Mouse (Mus musculus) forebrain, embryonic 11.5 days (tissue): ENCODE measurements around the gene Cyct. TPM values are rescaled to one million over a fixed set of nuclear protein-coding genes. Genes with fewer than 3 reads are reported as not detected.

Experiments used
- ATAC-seq: fragments of 200-750 bp; cut with Nextera tagmentation; replicated peaks from 2 replicates; pipeline ENCODE4 v1.8.0; 2017; ENCODE audit warnings: moderate TSS enrichment; ENCODE audit not compliant: low FRiP score
- DNase-seq: peaks from one replicate; pipeline ENCODE4 v3.0.0-alpha.2; 2017; ENCODE audit warnings: low spot score
- H3K27ac ChIP-seq: fragments of 300-500 bp; sonication (generic); 2 replicates; pipeline ENCODE4 v1.5.1; 2014; ENCODE audit warnings: low read depth, low read length
- H3K27me3 ChIP-seq: fragments of 300-500 bp; sonication (generic); 2 replicates; pipeline ENCODE4 v1.6.1; 2014; ENCODE audit warnings: mild to moderate bottlenecking, low read length, mixed read lengths; ENCODE audit not compliant: control insufficient read depth, insufficient read depth
- H3K36me3 ChIP-seq: fragments of 300-500 bp; sonication (generic); 2 replicates; pipeline ENCODE4 v1.6.1; 2014; ENCODE audit warnings: mild to moderate bottlenecking, low read length, moderate library complexity, mixed read lengths; ENCODE audit not compliant: control insufficient read depth, insufficient read depth
- H3K4me1 ChIP-seq: fragments of 300-500 bp; sonication (generic); replicated peaks from 2 replicates; pipeline ENCODE4 v1.6.1; 2014; ENCODE audit warnings: low read length, mixed read lengths; ENCODE audit not compliant: control insufficient read depth, insufficient read depth
- H3K4me2 ChIP-seq: fragments of 300-500 bp; sonication (generic); 2 replicates; pipeline ENCODE4 v1.6.1; 2014; ENCODE audit warnings: low read depth, mild to moderate bottlenecking, low read length, moderate library complexity, mixed read lengths; ENCODE audit not compliant: severe bottlenecking
- H3K4me3 ChIP-seq: fragments of 300-500 bp; sonication (generic); 2 replicates; pipeline ENCODE4 v1.5.1; 2014; ENCODE audit warnings: low read depth, low read length
- H3K9ac ChIP-seq: fragments of 300-500 bp; sonication (generic); 2 replicates; pipeline ENCODE4 v1.6.1; 2014; ENCODE audit warnings: low read length
- H3K9me3 ChIP-seq: fragments of 300-500 bp; sonication (generic); 2 replicates; pipeline ENCODE4 v1.6.1; 2016; ENCODE audit warnings: low read length, mixed read lengths; ENCODE audit not compliant: control insufficient read depth
- WGBS: fragments of 180-500 bp; shearing (Covaris S2); extraction: QIAGEN DNeasy Blood & Tissue Kit; methylation state at CpG from one replicate; pipeline ENCODE4 v1.1.7; 2014; 5-methylcytosine and 5-hydroxymethylcytosine counted together
- polyA plus RNA-seq: library from polyadenylated mRNA; unstranded; fragments of >200 nt; fragmentation: Nextera tagmentation; extraction: Ambion mirVana; gene quantifications from 2 replicates; pipeline ENCODE4 v1.2.1, GENCODE M21; 2014

Cyct gene
- polyA plus RNA-seq, 1 experiment from 2014 or later = not detected

GRCm38 (mm10) chr2:76362111-76362510 is 1.9 kb upstream of the Cyct start:
- Histone ChIP-seq H3K27me3 (no peaks in the 10 kb centered on the region), H3K9ac (no peak overlapping the region), H3K36me3 (no peaks in the 10 kb centered on the region), H3K27ac (no peak overlapping the region), H3K4me1 (no peaks in the 10 kb centered on the region), H3K9me3 (no peaks in the 10 kb centered on the region), H3K4me3 (no peak overlapping the region), H3K4me2 (no peak overlapping the region)
- ATAC-seq = no peak
- no peak for DNase-seq
- 64% methylated on average over 2 of the region's 2 CpGs for WGBS

GRCm38 (mm10) chr2:76347839-76348238 is 12.4 kb downstream of the Cyct start:
- no peaks in the 10 kb centered on the region for H3K4me1 ChIP-seq
- H3K4me2 ChIP-seq = no peak overlapping the region
- no peak for DNase-seq
- no peaks in the 10 kb centered on the region for H3K27me3 ChIP-seq
- no peak overlapping the region for H3K4me3 ChIP-seq
- no peaks in the 10 kb centered on the region for H3K9me3 ChIP-seq
- ATAC-seq = no peak
- no peak overlapping the region for H3K9ac ChIP-seq
- H3K36me3 ChIP-seq = no peaks in the 10 kb centered on the region
- no peak overlapping the region for H3K27ac ChIP-seq
- 71% methylated on average over 6 of the region's 6 CpGs for WGBS

- no peak for DNase-seq
- H3K4me2 ChIP-seq = no peak overlapping the region
- no peak overlapping the region for H3K27ac ChIP-seq
- no peaks in the 10 kb centered on the region; the same call in 1 of the 2 replicates for H3K27me3 ChIP-seq
- H3K4me3 ChIP-seq = no peak overlapping the region
- H3K4me1 ChIP-seq = 0 out of 2 replicates have a peak, but pooled peaks cover 3% of the 10 kb centered on the region
- 88% methylated on average over 9 of the region's 9 CpGs for WGBS
- no peak overlapping the region for H3K9ac ChIP-seq
- H3K9me3 ChIP-seq = no peaks in the 10 kb centered on the region
- no peak for ATAC-seq
- H3K36me3 ChIP-seq = no peaks in the 10 kb centered on the region
Observed at GRCm38 (mm10) chr2:76342146-76342545, 18.1 kb downstream of the Cyct start.

- Histone ChIP-seq H3K4me1 (0 out of 2 replicates have a peak, but pooled peaks cover 3% of the 10 kb centered on the region), H3K4me3 (peak within 1 kb of the TSS; percentile 35), H3K4me2 (peak within 1 kb of the TSS; percentile 88), H3K9ac (peak within 1 kb of the TSS; percentile 55), H3K27me3 (no peaks in the 10 kb centered on the region; the same call in 1 of the 2 replicates), H3K36me3 (no peaks in the 10 kb centered on the region), H3K27ac (no peak within 1 kb of the TSS), H3K9me3 (no peaks in the 10 kb centered on the region)
- ATAC-seq (peak; percentile 72), DNase-seq (peak; percentile 66)
- WGBS = 19% methylated on average over 39 of the region's 41 CpGs
Observed at GRCm38 (mm10) chr2:76338215-76339156, 21.8 kb downstream of the Cyct start, which contains the start of gene Pde11a. Gene Pde11a, minus strand, starts transcription at chr2:76338774.

- WGBS = 82% methylated on average over 5 of the region's 5 CpGs
- no peak for ATAC-seq
- 0 out of 2 replicates have a peak, but pooled peaks cover 3% of the 10 kb centered on the region for H3K4me1 ChIP-seq
Observed at GRCm38 (mm10) chr2:76334596-76334995, 25.7 kb downstream of the Cyct start.

GRCm38 (mm10) chr2:76332161-76332805 is 28.0 kb downstream of the Cyct start:
- Histone ChIP-seq H3K4me3 (no peak overlapping the region), H3K36me3 (no peaks in the 10 kb centered on the region), H3K4me1 (no peaks in the 10 kb centered on the region), H3K4me2 (no peak overlapping the region), H3K9me3 (no peaks in the 10 kb centered on the region), H3K27me3 (no peaks in the 10 kb centered on the region), H3K27ac (no peak overlapping the region), H3K9ac (no peak overlapping the region)
- ATAC-seq = no peak
- WGBS = 78% methylated on average over 11 of the region's 11 CpGs
- no peak for DNase-seq

More at GRCm38 (mm10) chr2:76334596-76334995, 25.7 kb downstream of the Cyct start:
- H3K9ac ChIP-seq = no peak overlapping the region
- no peak overlapping the region for H3K4me3 ChIP-seq
- no peak overlapping the region for H3K27ac ChIP-seq
- H3K27me3 ChIP-seq = no peaks in the 10 kb centered on the region; the same call in 1 of the 2 replicates
- no peaks in the 10 kb centered on the region for H3K36me3 ChIP-seq
- no peaks in the 10 kb centered on the region for H3K9me3 ChIP-seq
- no peak overlapping the region for H3K4me2 ChIP-seq
- DNase-seq = no peak

- 90% methylated on average over 5 of the region's 5 CpGs for WGBS
- Histone ChIP-seq H3K27ac (no peak overlapping the region), H3K9me3 (no peaks in the 10 kb centered on the region), H3K9ac (no peak overlapping the region), H3K4me3 (no peak overlapping the region), H3K4me2 (no peak overlapping the region), H3K27me3 (no peaks in the 10 kb centered on the region), H3K4me1 (no peaks in the 10 kb centered on the region), H3K36me3 (no peaks in the 10 kb centered on the region)
- DNase-seq (no peak), ATAC-seq (no peak)
Observed at GRCm38 (mm10) chr2:76330081-76330480, 30.2 kb downstream of the Cyct start.

GRCm38 (mm10) chr2:76326161-76326560 is 34.1 kb downstream of the Cyct start:
- Histone ChIP-seq H3K36me3 (no peaks in the 10 kb centered on the region), H3K27ac (no peak overlapping the region), H3K4me3 (no peak overlapping the region), H3K4me2 (no peak overlapping the region), H3K9me3 (no peaks in the 10 kb centered on the region), H3K27me3 (no peaks in the 10 kb centered on the region), H3K4me1 (no peaks in the 10 kb centered on the region), H3K9ac (no peak overlapping the region)
- ATAC-seq = no peak
- 93% methylated on average over 3 of the region's 3 CpGs for WGBS
- DNase-seq = no peak
